Mouse (Mus musculus) frontal cortex, postnatal 10 days (tissue): ENCODE data around the gene Plek2.
"Not testable (repeated sequence)": the region's sequence is repeated elsewhere in the genome, so short reads cannot be mapped to it uniquely, and the experiment has no call there.

Source experiments
- DNase-seq, 2 experiments: peaks; one replicate each; pipeline ENCODE4 v3.0.0; 2022; ENCODE audit warnings: low spot score in 2 of 2, mixed read lengths in 1 of 2

Gene Plek2

GRCm38 (mm10) chr12:78906707-78907162 is at the start of gene Plek2:
TSS of gene Plek2 (minus strand) at chr12:78906964.
- DNase-seq = no peak

DNA sequence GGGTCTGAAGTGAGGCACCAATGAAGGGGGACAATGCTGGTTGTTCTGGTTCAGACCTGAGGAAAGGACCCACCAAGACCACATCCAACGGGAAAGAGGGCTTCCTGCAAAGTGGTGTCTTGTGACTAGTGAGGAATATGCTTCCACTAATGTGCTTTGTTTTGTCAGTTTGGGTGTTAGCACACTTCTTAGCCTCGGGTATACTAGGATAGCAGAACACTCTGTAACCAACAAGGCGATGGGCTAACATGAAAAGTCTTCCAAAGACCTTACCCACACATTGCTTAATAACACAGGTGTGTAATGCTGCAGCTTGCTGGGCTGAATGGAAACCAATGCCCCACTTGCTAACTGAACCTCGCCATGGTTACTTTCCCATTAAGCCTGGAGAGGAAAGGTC is 49.6 kb upstream of the Plek2 start:
- no peak for DNase-seq

DNA sequence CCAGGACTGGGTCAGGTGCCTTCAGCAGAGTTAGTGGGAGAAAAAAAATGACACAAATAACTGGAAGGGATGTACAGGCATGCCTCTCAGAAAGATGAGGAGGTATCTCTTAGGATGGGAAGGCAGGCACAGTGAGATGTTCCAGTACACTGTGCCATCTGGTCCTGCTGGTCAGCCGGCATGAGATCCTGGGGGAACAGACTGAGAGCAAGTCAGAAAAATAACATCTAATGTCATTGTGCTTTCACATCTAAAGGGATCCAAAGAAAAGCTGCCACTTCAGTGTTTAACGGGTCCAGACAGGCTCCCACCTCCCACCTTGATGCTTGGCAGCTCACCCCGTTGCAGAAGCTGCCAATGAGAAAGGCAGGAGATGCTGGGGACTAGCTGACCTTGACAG is 45.7 kb upstream of the Plek2 start:
- no peak for DNase-seq

DNA sequence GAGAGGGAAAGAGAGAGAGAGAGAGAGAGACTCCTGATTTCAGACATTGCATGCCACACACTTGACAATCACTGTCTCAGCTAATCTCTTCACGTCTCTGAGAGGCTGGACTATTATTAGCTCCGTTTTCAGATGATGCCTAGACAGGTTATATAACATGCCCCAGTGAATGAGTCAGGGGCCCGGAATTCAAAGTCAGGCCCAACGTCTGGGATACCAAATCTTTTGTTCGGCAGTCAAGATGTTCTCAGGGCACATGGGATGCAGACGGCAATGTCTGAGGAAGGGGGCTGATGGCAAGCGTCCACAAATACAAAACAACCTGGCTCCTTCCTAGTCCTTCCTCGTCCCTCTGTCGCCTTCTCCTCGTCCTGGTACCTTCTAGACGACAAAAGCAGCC is 45.3 kb upstream of the Plek2 start:
- no peak for DNase-seq

- no peak for DNase-seq
Observed at GRCm38 (mm10) chr12:78947661-78948060, 40.9 kb upstream of the Plek2 start.

GRCm38 (mm10) chr12:78947161-78947560 is 40.4 kb upstream of the Plek2 start:
- no peak for DNase-seq

DNA sequence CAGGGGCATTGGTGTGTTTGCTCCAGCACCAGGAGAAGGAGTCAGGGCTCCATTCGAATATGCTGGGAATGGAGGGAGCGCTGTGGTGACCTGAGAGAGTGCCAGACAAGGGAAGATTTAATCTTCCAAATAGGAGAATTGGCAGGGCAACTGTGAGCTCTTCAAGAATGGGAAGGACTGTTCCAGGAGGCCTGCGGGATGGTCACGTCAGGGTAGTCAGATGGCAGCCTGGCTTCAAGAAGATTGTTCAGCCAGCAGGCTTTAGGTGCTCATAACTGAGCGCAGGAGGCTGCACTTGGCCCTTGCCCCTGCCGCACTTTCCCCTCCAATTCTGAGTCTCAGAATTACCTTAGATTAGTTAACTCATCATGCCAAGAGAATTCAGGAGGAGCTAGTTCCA is 36.2 kb upstream of the Plek2 start:
- DNase-seq = no peak

GRCm38 (mm10) chr12:78940081-78940480 is 33.3 kb upstream of the Plek2 start:
- no peak for DNase-seq

DNA sequence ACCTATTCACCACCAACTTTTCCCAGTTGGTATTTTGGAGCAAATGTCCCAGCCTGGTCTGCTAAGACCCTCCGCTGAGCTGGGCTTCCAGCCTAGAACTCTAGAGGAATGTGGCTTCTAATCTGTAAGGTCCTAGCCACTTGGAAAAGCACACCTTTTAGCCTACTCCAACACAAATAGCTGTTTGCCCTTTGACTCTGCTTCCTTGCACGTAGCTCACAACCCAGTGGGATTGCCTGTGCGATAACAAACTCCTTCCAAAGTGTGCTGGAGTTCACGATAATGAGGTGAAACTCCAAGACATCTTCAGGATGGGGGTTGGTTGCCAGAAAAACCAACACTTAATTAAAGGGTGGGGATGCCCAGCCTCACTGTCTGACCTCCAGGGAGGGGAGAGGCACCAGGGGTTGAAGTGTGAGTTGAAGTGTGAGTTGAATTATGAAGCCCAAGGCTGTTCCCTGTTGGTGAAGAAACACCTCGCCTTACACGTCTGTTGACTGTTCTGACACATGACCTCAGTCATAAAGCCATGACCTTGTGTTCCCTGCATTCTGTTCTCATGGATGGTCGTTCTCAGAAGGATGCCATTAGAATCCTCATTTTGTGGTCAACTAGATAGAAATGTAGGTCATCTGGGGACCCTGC is 32.8 kb upstream of the Plek2 start:
- DNase-seq = no peak

DNA sequence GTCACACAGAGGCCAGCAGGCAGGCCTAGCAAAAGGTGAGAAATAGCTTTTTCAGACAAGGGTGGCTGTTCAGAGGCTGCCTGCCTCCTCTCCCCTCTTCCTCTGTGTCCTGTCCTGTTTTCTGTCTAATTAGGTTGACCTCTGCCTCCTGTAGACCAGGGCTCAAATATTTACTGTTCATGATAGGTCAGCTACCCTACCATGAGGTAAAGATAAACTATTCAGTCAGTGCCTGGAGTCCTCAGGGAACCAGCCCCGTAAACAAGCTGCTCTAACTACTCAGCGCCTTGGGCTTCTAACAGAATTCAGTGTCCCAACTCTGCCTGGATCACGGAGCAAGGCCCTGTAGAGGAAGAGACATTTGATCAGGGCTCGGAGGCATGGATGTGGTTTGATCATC is 29.7 kb upstream of the Plek2 start:
- no peak for DNase-seq

DNA sequence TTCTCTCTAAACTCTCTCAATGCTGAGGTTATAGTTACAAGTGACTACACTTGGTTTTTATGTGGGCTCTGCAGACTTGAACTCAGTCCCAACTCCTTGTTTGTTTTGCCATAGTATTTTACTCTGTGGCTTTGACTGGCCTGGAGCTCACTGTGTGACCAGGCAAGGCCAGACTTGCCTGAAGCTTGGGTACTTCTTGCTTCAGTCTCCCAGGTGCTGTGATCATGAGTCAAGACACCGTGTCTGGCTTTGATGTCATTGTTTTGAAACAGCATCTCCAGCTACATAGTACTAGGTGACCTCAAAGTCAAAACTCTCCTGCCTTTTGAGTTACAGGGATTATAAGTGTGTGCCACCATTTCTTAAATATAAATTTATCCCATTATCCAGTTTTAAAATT is 23.1 kb upstream of the Plek2 start:
- DNase-seq = no peak

- DNase-seq = no peak
Observed at GRCm38 (mm10) chr12:78927287-78927686, 20.5 kb upstream of the Plek2 start.

- peak in 1 of 2 experiments; percentile 19 for DNase-seq
Observed at GRCm38 (mm10) chr12:78923539-78924189, 16.9 kb upstream of the Plek2 start.

DNA sequence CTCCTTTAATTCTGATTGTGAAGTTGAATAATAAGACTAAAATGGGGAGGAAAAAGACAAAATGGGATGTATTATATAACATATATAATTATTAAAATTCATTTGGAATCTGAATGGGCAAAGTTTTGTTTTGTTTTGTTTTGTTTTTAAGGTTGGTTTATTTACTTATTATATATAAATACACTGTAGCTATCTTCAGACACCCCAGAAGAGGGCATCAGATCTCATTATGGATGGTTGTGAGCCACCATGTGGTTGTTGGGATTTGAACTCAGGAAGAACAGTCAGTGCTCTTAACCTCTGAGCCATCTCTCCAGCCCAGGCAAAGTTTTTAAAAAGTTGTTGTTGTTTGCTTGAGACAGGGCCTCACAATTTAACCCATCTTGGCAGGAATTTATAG is 16.2 kb upstream of the Plek2 start:
- not testable (repeated sequence) for DNase-seq

- no peak for DNase-seq
Observed at GRCm38 (mm10) chr12:78922058-78922457, 15.3 kb upstream of the Plek2 start.

DNA sequence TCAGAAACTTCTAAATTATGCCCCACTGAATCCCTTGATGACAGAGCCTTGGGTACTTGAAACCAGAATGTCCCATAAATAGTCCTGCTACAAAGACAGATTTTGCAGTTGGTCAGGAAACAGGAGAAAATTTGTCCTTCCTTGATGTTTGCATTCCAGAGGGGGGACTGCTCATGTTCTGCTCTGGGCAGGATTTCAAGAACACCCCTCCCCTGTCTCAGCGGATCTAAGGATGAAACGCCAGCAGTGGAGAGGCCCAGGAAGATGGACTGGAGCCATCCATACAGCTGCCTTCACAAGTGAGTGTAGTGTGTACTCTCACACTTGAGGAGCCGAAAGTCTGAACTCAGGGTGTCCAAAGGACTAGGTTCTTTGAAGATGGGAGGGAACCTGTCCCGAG is 14.7 kb upstream of the Plek2 start:
- DNase-seq = no peak

GRCm38 (mm10) chr12:78919079-78919712 is 12.4 kb upstream of the Plek2 start:
- DNase-seq = peak; percentile 46 to 50

DNA sequence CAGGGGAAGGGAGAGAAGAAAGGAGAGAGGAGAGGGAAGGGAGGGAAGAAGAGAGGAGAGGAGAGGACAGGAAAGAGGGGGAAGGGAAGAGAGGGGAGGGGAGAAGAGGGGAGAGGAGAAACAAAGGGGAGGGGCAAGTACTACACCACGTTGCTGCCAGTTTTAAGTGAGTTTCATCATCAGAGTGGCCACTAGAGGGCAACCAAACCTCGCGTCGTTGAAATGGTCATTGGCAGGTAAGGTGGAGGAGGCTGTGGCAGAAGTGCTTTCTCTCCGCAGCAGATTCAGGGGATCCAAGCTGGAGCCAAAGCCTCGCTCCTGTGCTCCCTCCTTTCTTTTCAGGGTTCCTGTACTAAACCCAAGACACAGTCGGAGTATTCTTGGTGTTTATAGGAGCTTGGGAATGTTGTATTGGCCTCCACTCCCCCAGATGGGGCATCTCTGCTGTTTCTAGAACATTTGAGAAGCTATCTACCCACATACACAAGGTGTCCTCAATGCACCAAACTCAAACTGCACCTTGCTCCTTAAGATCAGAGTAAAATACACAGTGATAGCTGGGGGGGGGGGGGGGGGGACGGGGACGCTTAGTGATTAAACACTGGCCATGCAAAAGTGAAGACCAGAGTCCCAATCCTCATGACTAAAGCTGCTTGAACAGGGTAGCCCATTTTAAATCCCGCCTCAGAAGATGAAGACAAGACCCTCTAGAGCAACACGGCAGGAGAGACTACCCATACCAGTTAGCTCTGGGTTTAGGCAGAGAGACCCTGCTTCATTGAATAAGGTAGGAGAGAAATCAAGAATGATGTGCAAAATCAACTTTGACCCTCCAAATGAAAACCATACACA is 11.7 kb upstream of the Plek2 start:
- DNase-seq = peak; percentile 50 to 78

- no peak for DNase-seq
Observed at GRCm38 (mm10) chr12:78916278-78916677, 9.5 kb upstream of the Plek2 start.

DNA sequence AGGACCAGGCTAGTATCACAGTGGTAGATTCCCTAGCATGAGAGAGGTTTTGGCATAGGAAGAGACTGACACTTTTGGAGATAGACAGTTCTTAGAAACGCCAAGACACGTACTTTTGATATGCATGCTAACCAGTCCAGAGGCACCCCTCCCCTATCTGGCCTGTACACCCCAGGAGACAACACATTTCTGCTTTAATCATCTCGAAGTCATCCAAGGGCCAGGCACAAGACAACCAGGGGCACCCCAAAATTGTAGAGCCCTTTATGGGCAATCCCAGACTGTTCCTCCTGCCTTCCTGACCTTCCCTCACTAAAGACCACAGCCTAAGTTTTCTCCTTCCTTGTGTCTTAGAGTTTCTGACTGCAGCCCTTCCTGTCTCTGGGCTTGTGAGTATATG is 8.8 kb upstream of the Plek2 start:
- no peak for DNase-seq

DNA sequence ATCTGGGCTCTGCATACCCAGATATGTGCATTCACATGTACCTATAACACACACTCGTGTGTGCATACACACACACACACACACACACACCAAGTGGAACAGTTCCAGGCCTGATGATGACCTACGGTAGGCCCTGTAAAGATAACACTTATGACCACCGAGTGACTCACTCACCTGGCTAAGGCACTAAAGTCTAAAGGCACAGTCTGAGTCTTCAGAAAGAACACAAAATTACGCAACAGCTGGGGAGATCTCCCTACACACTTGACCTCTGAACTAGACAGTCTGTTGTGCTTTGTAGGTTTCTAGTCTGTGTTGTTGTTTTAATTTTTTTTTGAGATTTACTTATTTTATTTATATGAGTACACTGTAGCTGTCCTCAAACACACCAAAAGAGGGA is 7.7 kb upstream of the Plek2 start:
- no peak for DNase-seq

DNA sequence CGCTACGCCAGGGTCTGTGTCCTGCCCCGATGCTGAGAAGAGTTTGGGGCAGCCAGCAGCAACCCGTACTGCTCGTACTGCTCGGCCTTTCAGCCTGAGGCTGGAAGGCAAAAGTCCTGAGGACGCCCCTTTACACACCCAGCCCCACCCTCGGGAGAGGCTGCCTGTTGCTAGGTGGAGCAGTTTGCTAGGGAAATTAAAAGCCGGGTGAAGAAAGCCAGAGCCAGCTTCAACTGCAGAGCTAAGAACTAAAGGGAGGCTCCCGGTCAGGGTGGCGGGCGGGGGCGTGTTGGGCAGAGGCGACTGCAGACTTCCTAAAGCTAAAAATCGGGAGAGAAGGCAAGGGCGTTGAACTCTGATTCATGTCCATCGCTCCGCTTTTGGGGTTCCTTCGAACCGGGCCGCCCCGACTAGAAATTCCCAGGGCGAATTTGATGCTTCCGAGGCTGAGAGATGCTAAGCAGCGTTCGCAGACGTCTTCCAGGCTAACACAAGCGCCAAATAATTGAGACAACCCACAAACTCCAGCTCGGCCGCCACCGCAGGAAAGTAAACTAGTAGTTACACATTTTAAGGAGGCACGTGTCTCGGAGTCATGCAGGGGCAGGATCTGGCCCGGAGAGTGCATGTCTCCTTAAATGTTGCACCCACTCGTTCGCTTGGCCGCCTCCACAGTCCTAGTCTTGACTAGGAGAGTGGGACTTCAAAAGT is 5.1 kb upstream of the Plek2 start:
- DNase-seq = no peak
